Mouse (Mus musculus) layer of hippocampus, postnatal 36 days (tissue): ENCODE data around the gene Olfr223. TPM values are rescaled to one million over a fixed set of nuclear protein-coding genes. Genes with fewer than 3 reads are reported as not detected.
"Not testable (repeated sequence)": the region's sequence is repeated elsewhere in the genome, so short reads cannot be mapped to it uniquely, and the experiment has no call there.

Experiments
- DNase-seq, 2 experiments: peaks; one replicate each; pipeline ENCODE4 v3.0.0; 2022
- total RNA-seq, 2 experiments: library from RNA; stranded (reverse); gene quantifications; 2 replicates each; pipeline ENCODE4 v1.2.3; 2021

Gene Olfr223
- total RNA-seq, 2 experiments from 2014 or later, result not detected

- no peak for DNase-seq
Measured at GRCm38 (mm10) chr11:59596091-59596490, 3.0 kb upstream of the Olfr223 start.

- DNase-seq, result no peak
Measured at GRCm38 (mm10) chr11:59589496-59589895, 3.6 kb downstream of the Olfr223 start.

- no peak for DNase-seq
Measured at GRCm38 (mm10) chr11:59584539-59584938, 8.6 kb downstream of the Olfr223 start.

GRCm38 (mm10) chr11:59576135-59576534 is 17.0 kb downstream of the Olfr223 start, which contains the start of gene Olfr222:
Gene Olfr222 (minus strand): TSS chr11:59576235.
- DNase-seq, result not testable (repeated sequence)

GRCm38 (mm10) chr11:59575726-59576125 is 17.4 kb downstream of the Olfr223 start:
- no peak for DNase-seq

- DNase-seq, result no peak
Measured at GRCm38 (mm10) chr11:59569306-59569705, 23.8 kb downstream of the Olfr223 start.

GRCm38 (mm10) chr11:59562837-59563236 is 30.3 kb downstream of the Olfr223 start:
- DNase-seq, result no peak

- no peak for DNase-seq
Measured at GRCm38 (mm10) chr11:59562336-59562735, 30.8 kb downstream of the Olfr223 start.

- no peak for DNase-seq
Measured at GRCm38 (mm10) chr11:59560906-59561305, 32.2 kb downstream of the Olfr223 start.

GRCm38 (mm10) chr11:59554535-59554934 is 38.6 kb downstream of the Olfr223 start:
- DNase-seq, result no peak

GRCm38 (mm10) chr11:59554127-59554526 is 39.0 kb downstream of the Olfr223 start:
- DNase-seq, result no peak

GRCm38 (mm10) chr11:59544005-59544404 is 49.1 kb downstream of the Olfr223 start:
- DNase-seq, result no peak

GRCm38 (mm10) chr11:59543376-59543775 is 49.7 kb downstream of the Olfr223 start:
- no peak for DNase-seq

- DNase-seq, result no peak
Measured at GRCm38 (mm10) chr11:59542442-59542841, 50.6 kb downstream of the Olfr223 start.

GRCm38 (mm10) chr11:59541324-59541723 is 51.8 kb downstream of the Olfr223 start, which contains the start of gene Nlrp3:
Gene Nlrp3 (plus strand): TSS chr11:59541568.
- DNase-seq, result no peak

GRCm38 (mm10) chr11:59540123-59540522 is 53.0 kb downstream of the Olfr223 start:
- DNase-seq, result no peak

Other genes with a start within 250 kb of the Olfr223 start
- gene Prss38, start 217.6 kb downstream of the Olfr223 start, total RNA-seq, result not detected
- 10 to 100 TPM; 25.2 to 25.9 TPM for gene Jmjd4, start 143.2 kb downstream of the Olfr223 start, total RNA-seq
- gene Snap47, start 142.1 kb downstream of the Olfr223 start, total RNA-seq, result 100 to 1,000 TPM; 342 to 359 TPM
- 1 to 10 TPM; 3.4 to 4.2 TPM for gene Zfp867, start 120.8 kb downstream of the Olfr223 start, total RNA-seq
- 1 to 10 TPM; 6.6 to 7.5 TPM for gene Zkscan17, start 66.5 kb downstream of the Olfr223 start, total RNA-seq
- 1 to 10 TPM in 1 of 2 experiments, under 1 TPM in 1; 0.60 to 1.0 TPM for gene Nlrp3, start 51.7 kb downstream of the Olfr223 start, total RNA-seq
- not detected for gene Olfr222, start 17.1 kb downstream of the Olfr223 start, total RNA-seq
- gene Mprip, start 68.0 kb upstream of the Olfr223 start, total RNA-seq, result 100 to 1,000 TPM; 276 to 286 TPM
- gene Pld6, start 194.4 kb upstream of the Olfr223 start, total RNA-seq, result under 1 TPM; 0.20 to 0.28 TPM
- gene Flcn, start 216.7 kb upstream of the Olfr223 start, total RNA-seq, result 10 to 100 TPM; 41.2 to 44.3 TPM
- 10 to 100 TPM; 59.2 to 62.3 TPM for gene Nt5m, start 246.2 kb upstream of the Olfr223 start, total RNA-seq
- 10 to 100 TPM; 75.7 to 80.4 TPM for gene Cops3, start 246.5 kb upstream of the Olfr223 start, total RNA-seq